Mouse (Mus musculus): ENCODE measurements around the gene Rnf183.
A peak's percentile ranks its signal among the peaks of the same experiment; 100 is the strongest.
"Not testable (repeated sequence)": the region's sequence is repeated elsewhere in the genome, so short reads cannot be mapped to it uniquely, and the experiment has no call there.

The Rnf183 gene

GRCm38 (mm10) chr4:62435081-62435480, at the start of gene Rnf183:
Rnf183 (minus strand) TSS chr4:62435252.
- DNase-seq = peak; percentile 63 to 75

GRCm38 (mm10) chr4:62480709-62481605, 45.9 kb upstream of the Rnf183 start:
- peak; percentile 25 to 45 for DNase-seq

GRCm38 (mm10) chr4:62479937-62480708, 45.1 kb upstream of the Rnf183 start, which contains the start of gene Bspry:
Bspry (plus strand) TSS chr4:62480053.
- peak; percentile 75 to 82 for DNase-seq

- DNase-seq = not testable (repeated sequence)
Observed at GRCm38 (mm10) chr4:62479593-62479936, 44.5 kb upstream of the Rnf183 start.

- DNase-seq = no peak
Observed at GRCm38 (mm10) chr4:62477542-62478244, 42.6 kb upstream of the Rnf183 start.

- no peak for DNase-seq
Observed at GRCm38 (mm10) chr4:62475793-62476192, 40.7 kb upstream of the Rnf183 start.

GRCm38 (mm10) chr4:62475131-62475530, 40.1 kb upstream of the Rnf183 start:
- DNase-seq = no peak

- DNase-seq = no peak
Observed at GRCm38 (mm10) chr4:62472071-62472470, 37.0 kb upstream of the Rnf183 start.

GRCm38 (mm10) chr4:62470598-62471051, 35.6 kb upstream of the Rnf183 start, which contains the start of gene Wdr31:
Wdr31 (minus strand) TSS chr4:62470896.
- DNase-seq = peak; percentile 71 to 80

- DNase-seq = no peak
Observed at GRCm38 (mm10) chr4:62468158-62468557, 33.1 kb upstream of the Rnf183 start.

GRCm38 (mm10) chr4:62463124-62463523, 28.1 kb upstream of the Rnf183 start:
- DNase-seq = peak; percentile 32 to 41

- no peak for DNase-seq
Observed at GRCm38 (mm10) chr4:62460348-62460747, 25.3 kb upstream of the Rnf183 start.

- DNase-seq = no peak
Observed at GRCm38 (mm10) chr4:62459081-62459480, 24.0 kb upstream of the Rnf183 start.

- peak in 1 of 2 experiments; percentile 53 for DNase-seq
Observed at GRCm38 (mm10) chr4:62454995-62455394, 19.9 kb upstream of the Rnf183 start.

- no peak for DNase-seq
Observed at GRCm38 (mm10) chr4:62440986-62441385, 5.9 kb upstream of the Rnf183 start.

GRCm38 (mm10) chr4:62440544-62440943, 5.5 kb upstream of the Rnf183 start:
- peak; percentile 80 to 81 for DNase-seq

GRCm38 (mm10) chr4:62439793-62440192, 4.7 kb upstream of the Rnf183 start:
- no peak for DNase-seq

- peak; percentile 80 to 87 for DNase-seq
Observed at GRCm38 (mm10) chr4:62437871-62438270, 2.8 kb upstream of the Rnf183 start.

GRCm38 (mm10) chr4:62437256-62437778, 2.3 kb upstream of the Rnf183 start:
- no peak for DNase-seq

- DNase-seq = peak; percentile 55 to 66
Observed at GRCm38 (mm10) chr4:62433939-62434870, 847 bp downstream of the Rnf183 start.

- no peak for DNase-seq
Observed at GRCm38 (mm10) chr4:62431522-62431921, 3.5 kb downstream of the Rnf183 start.

Data from kidney, adult 8-10 months (tissue).